Comparison of ENCODE assay signal across 16 mouse cellular contexts in genomic region chr4:142118522-142118921, GRCm38 (mm10). TPM values are rescaled to one million over a fixed set of nuclear protein-coding genes. Genes with fewer than 3 reads are reported as not detected.
DNase-seq lines count a peak whose midpoint lies in the region; ATAC-seq lines count a peak whose summit lies in the region.
"Had no signal": no experiment of that assay in that cellular context is flagged by ENCODE, and none has a peak within 500 bp of the region (broad histone marks: within the 10 kb centered on the region; RNA-seq: fewer than 3 reads in every experiment).

No protein-coding gene starts in this region.

- WGBS in hindbrain, embryonic 11.5 days = 56% methylated on average over 7 of the region's 7 CpGs
- 72% methylated on average over 7 of the region's 7 CpGs for WGBS in hindbrain, embryonic 16.5 days
- 17% methylated on average over 7 of the region's 7 CpGs for WGBS in embryonic facial prominence, embryonic 11.5 days
- 15% methylated on average over 7 of the region's 7 CpGs for WGBS in limb, embryonic 12.5 days
- 44% methylated on average over 7 of the region's 7 CpGs for WGBS in midbrain, embryonic 15.5 days

- H3K9me3 ChIP-seq in hindbrain, embryonic 11.5 days (ENCODE audit: control insufficient read depth, low read length) = no peaks in the 10 kb centered on the region
- H3K9me3 ChIP-seq in hindbrain, embryonic 16.5 days (ENCODE audit: control insufficient read depth, low read length) = no peaks in the 10 kb centered on the region
- no peaks in the 10 kb centered on the region for H3K9me3 ChIP-seq in embryonic facial prominence, embryonic 11.5 days (replicated peaks; ENCODE audit: control insufficient read depth, low read length)
- no peaks in the 10 kb centered on the region for H3K9me3 ChIP-seq in limb, embryonic 12.5 days
- no peaks in the 10 kb centered on the region for H3K9me3 ChIP-seq in midbrain, embryonic 15.5 days
- H3K9me3 ChIP-seq: embryonic facial prominence, embryonic 15.5 days; lung, embryonic 15.5 days had no signal

- no peak for DNase-seq in hindbrain, embryonic 11.5 days (ENCODE audit: low spot score)
- DNase-seq in embryonic facial prominence, embryonic 11.5 days (ENCODE audit: low spot score) = peak; percentile 86
- no peak for DNase-seq in thymus, postnatal 36 days
- no peak for DNase-seq in T-cell, adult 2 months (ENCODE audit: low spot score)
- DNase-seq: cerebellum, adult 9-10 months; gastrocnemius, postnatal 14 days; heart, postnatal 10 days had no signal

- H3K36me3 ChIP-seq in hindbrain, embryonic 11.5 days (ENCODE audit: control insufficient read depth, insufficient read depth, low read length) = no peaks in the 10 kb centered on the region
- H3K36me3 ChIP-seq in hindbrain, embryonic 16.5 days (ENCODE audit: control insufficient read depth, insufficient read depth, low read length) = no peaks in the 10 kb centered on the region
- no peaks in the 10 kb centered on the region for H3K36me3 ChIP-seq in embryonic facial prominence, embryonic 11.5 days (replicated peaks; ENCODE audit: control insufficient read depth, insufficient read depth, low read depth, low read length)
- H3K36me3 ChIP-seq in limb, embryonic 12.5 days = no peaks in the 10 kb centered on the region
- no peaks in the 10 kb centered on the region for H3K36me3 ChIP-seq in midbrain, embryonic 15.5 days (replicated peaks)
- H3K36me3 ChIP-seq: embryonic facial prominence, embryonic 15.5 days; lung, embryonic 15.5 days had no signal

- H3K27ac ChIP-seq in hindbrain, embryonic 11.5 days (ENCODE audit: low read depth, low read length) = 0 out of 2 replicates have a peak overlapping the region, but pooled peaks have one; percentile 13
- no peak overlapping the region for H3K27ac ChIP-seq in hindbrain, embryonic 16.5 days (ENCODE audit: low read depth, low read length)
- H3K27ac ChIP-seq in embryonic facial prominence, embryonic 11.5 days (replicated peaks; ENCODE audit: low read depth, low read length) = peak overlapping the region; percentile 68
- H3K27ac ChIP-seq in limb, embryonic 12.5 days = peak overlapping the region; percentile 72
- no peak overlapping the region for H3K27ac ChIP-seq in midbrain, embryonic 15.5 days
- H3K27ac ChIP-seq: embryonic facial prominence, embryonic 15.5 days; lung, embryonic 15.5 days had no signal

- ATAC-seq in hindbrain, embryonic 11.5 days (ENCODE audit: low FRiP score) = no peak
- ATAC-seq in hindbrain, embryonic 16.5 days = no peak
- ATAC-seq in embryonic facial prominence, embryonic 11.5 days (replicated peaks; ENCODE audit: insufficient number of reproducible peaks, low FRiP score, low TSS enrichment, low read depth) = peak; percentile 40; the same call in 1 of the 2 replicates
- ATAC-seq in limb, embryonic 12.5 days (ENCODE audit: insufficient number of reproducible peaks, insufficient read depth, low FRiP score, low TSS enrichment, low read depth) = peak; percentile 53
- ATAC-seq in midbrain, embryonic 15.5 days (replicated peaks) = peak; percentile 40; the same call in 1 of the 2 replicates
- no peak for ATAC-seq in megakaryocyte-erythroid progenitor cell, adult 5-6 weeks (replicated peaks; ENCODE audit: low FRiP score, low TSS enrichment, poor library complexity, severe bottlenecking)
- ATAC-seq: inflammation-experienced regulatory T-cells, adult 6 months had no signal

- H3K4me2 ChIP-seq in hindbrain, embryonic 11.5 days (replicated peaks; ENCODE audit: low read depth, low read length) = no peak overlapping the region
- H3K4me2 ChIP-seq in hindbrain, embryonic 16.5 days (ENCODE audit: low read length) = no peak overlapping the region
- H3K4me2 ChIP-seq in embryonic facial prominence, embryonic 11.5 days (ENCODE audit: low read depth, low read length) = no peak overlapping the region
- peak overlapping the region; percentile 23; the same call in 1 of the 2 replicates for H3K4me2 ChIP-seq in limb, embryonic 12.5 days
- no peak overlapping the region for H3K4me2 ChIP-seq in midbrain, embryonic 15.5 days
- H3K4me2 ChIP-seq: embryonic facial prominence, embryonic 15.5 days; liver, embryonic 11.5 days; lung, embryonic 15.5 days had no signal

- H3K9ac ChIP-seq in hindbrain, embryonic 11.5 days (ENCODE audit: low read depth, low read length) = no peak overlapping the region
- no peak overlapping the region for H3K9ac ChIP-seq in hindbrain, embryonic 16.5 days (ENCODE audit: low read depth, low read length)
- no peak overlapping the region for H3K9ac ChIP-seq in embryonic facial prominence, embryonic 11.5 days (replicated peaks; ENCODE audit: low read length)
- no peak overlapping the region for H3K9ac ChIP-seq in limb, embryonic 12.5 days (replicated peaks)
- H3K9ac ChIP-seq in midbrain, embryonic 15.5 days = no peak overlapping the region
- H3K9ac ChIP-seq: embryonic facial prominence, embryonic 15.5 days; lung, embryonic 15.5 days had no signal

- no peak overlapping the region for H3K4me3 ChIP-seq in hindbrain, embryonic 11.5 days (ENCODE audit: low read depth, low read length)
- H3K4me3 ChIP-seq in hindbrain, embryonic 16.5 days (ENCODE audit: low read length) = no peak overlapping the region
- no peak overlapping the region for H3K4me3 ChIP-seq in embryonic facial prominence, embryonic 11.5 days (ENCODE audit: low read depth, low read length)
- no peak overlapping the region for H3K4me3 ChIP-seq in limb, embryonic 12.5 days (replicated peaks)
- no peak overlapping the region for H3K4me3 ChIP-seq in midbrain, embryonic 15.5 days
- H3K4me3 ChIP-seq: embryonic facial prominence, embryonic 15.5 days; lung, embryonic 15.5 days had no signal

- no peaks in the 10 kb centered on the region for H3K27me3 ChIP-seq in hindbrain, embryonic 11.5 days (ENCODE audit: control insufficient read depth, insufficient read depth, low read length)
- no peaks in the 10 kb centered on the region for H3K27me3 ChIP-seq in hindbrain, embryonic 16.5 days (replicated peaks; ENCODE audit: control insufficient read depth, insufficient read depth, low read length)
- no peaks in the 10 kb centered on the region for H3K27me3 ChIP-seq in embryonic facial prominence, embryonic 11.5 days (ENCODE audit: control insufficient read depth, insufficient read depth, low read length)
- no peaks in the 10 kb centered on the region; the same call in 1 of the 2 replicates for H3K27me3 ChIP-seq in limb, embryonic 12.5 days
- H3K27me3 ChIP-seq in midbrain, embryonic 15.5 days (replicated peaks) = no peaks in the 10 kb centered on the region
- H3K27me3 ChIP-seq: embryonic facial prominence, embryonic 15.5 days; lung, embryonic 15.5 days had no signal

- no peaks in the 10 kb centered on the region; the same call in 1 of the 2 replicates for H3K4me1 ChIP-seq in hindbrain, embryonic 11.5 days (replicated peaks; ENCODE audit: control insufficient read depth, insufficient read depth, low read length)
- H3K4me1 ChIP-seq in hindbrain, embryonic 16.5 days (ENCODE audit: control insufficient read depth, insufficient read depth, low read depth, low read length) = no peaks in the 10 kb centered on the region
- H3K4me1 ChIP-seq in embryonic facial prominence, embryonic 11.5 days (ENCODE audit: control insufficient read depth, insufficient read depth, low read length) = 0 out of 2 replicates have a peak, but pooled peaks cover 5% of the 10 kb centered on the region
- H3K4me1 ChIP-seq in limb, embryonic 12.5 days (replicated peaks) = peaks cover 33% of the 10 kb centered on the region
- H3K4me1 ChIP-seq in midbrain, embryonic 15.5 days = no peaks in the 10 kb centered on the region
- H3K4me1 ChIP-seq: lung, embryonic 15.5 days had no signal

RNA-seq across cellular contexts. Expression of gene Tmem51, which starts 34.4 kb away (rescaled TPM):
- polyA plus RNA-seq in hindbrain, embryonic 11.5 days (2014; fragmentation: Nextera tagmentation; extraction: Ambion mirVana) = 7.3 and 8.1 TPM in 2 replicates
- 8.2 and 8.6 TPM in 2 replicates for polyA plus RNA-seq in hindbrain, embryonic 16.5 days (2015; fragmentation: Nextera tagmentation; extraction: Ambion mirVana)
- polyA plus RNA-seq in embryonic facial prominence, embryonic 11.5 days (2014; fragmentation: Nextera tagmentation; extraction: Ambion mirVana) = 10.1 and 12.1 TPM in 2 replicates
- polyA plus RNA-seq in limb, embryonic 12.5 days (2016; fragmentation: Nextera tagmentation; extraction: Ambion mirVana) = 16.9 and 17.1 TPM in 2 replicates
- 8.1 and 8.5 TPM in 2 replicates for polyA plus RNA-seq in midbrain, embryonic 15.5 days (2015; fragmentation: Nextera tagmentation; extraction: Ambion mirVana)
- 0.42 TPM in 1 of 2 replicates, not detected in the other for total RNA-seq in megakaryocyte-erythroid progenitor cell, adult 5-6 weeks (2014; fragmentation: Nextera tagmentation)
- total RNA-seq in megakaryocyte-erythroid progenitor cell, adult 5-6 weeks (2017) = not detected in 2 replicates
- polyA plus RNA-seq: C2C12 had no signal

Comparison
In these comparisons a context has a peak if more than half of its experiments do, and no peak if none do; other contexts are left out.
1. H3K27ac ChIP-seq: peak in hindbrain, embryonic 11.5 days (single experiment), embryonic facial prominence, embryonic 11.5 days (single experiment) and limb, embryonic 12.5 days (single experiment); none in hindbrain, embryonic 16.5 days (single experiment) and midbrain, embryonic 15.5 days (single experiment).
2. ATAC-seq: peak in embryonic facial prominence, embryonic 11.5 days (single experiment), limb, embryonic 12.5 days (single experiment) and midbrain, embryonic 15.5 days (single experiment); none in hindbrain, embryonic 11.5 days (single experiment), hindbrain, embryonic 16.5 days (single experiment) and megakaryocyte-erythroid progenitor cell, adult 5-6 weeks (single experiment).